Mouse (Mus musculus) MEL (cell line): ENCODE measurements at regions not wholly inside any gene's neighbourhood (a gene's known extent, or its start where the extent isn't known, plus 50 kb on each side); places are given as distances from the start of the nearest gene placed in this dataset.

Experiments
- DNase-seq: peaks from one replicate; pipeline ENCODE4 v3.0.0; 2011; ENCODE audit warnings: low read depth, low spot score
- H3K27ac ChIP-seq: 2 replicates; pipeline ENCODE4 v1.5.1; 2012; ENCODE audit warnings: low read depth, mild to moderate bottlenecking, control low read depth, low read length, moderate library complexity; ENCODE audit not compliant: control insufficient read depth
- H3K27me3 ChIP-seq, 2 experiments: fragments of 150-350 bp in 1 of 2; sonication (generic) in 1 of 2; 2 replicates each; pipeline ENCODE4 v1.6.1; 2012; ENCODE audit warnings: low read length in 2 of 2, mild to moderate bottlenecking in 2 of 2, improper control_type of control experiment in 1 of 2, moderate library complexity in 1 of 2; ENCODE audit not compliant: insufficient read depth in 2 of 2, control insufficient read depth in 1 of 2
- H3K36me3 ChIP-seq, 2 experiments: 2 replicates each; pipeline ENCODE4 v1.6.1; 2012 to 2014; ENCODE audit warnings: low read length in 2 of 2, improper control_type of control experiment in 1 of 2, inconsistent platforms in 1 of 2, mild to moderate bottlenecking in 1 of 2; ENCODE audit not compliant: insufficient read depth in 2 of 2, control insufficient read depth in 1 of 2
- H3K4me1 ChIP-seq, 2 experiments: fragments of 150-350 bp in 1 of 2; sonication (generic) in 1 of 2; 2 replicates each; pipeline ENCODE4 v1.6.1; 2012; ENCODE audit warnings: low read length in 2 of 2, improper control_type of control experiment in 1 of 2, mild to moderate bottlenecking in 1 of 2; ENCODE audit not compliant: insufficient read depth in 2 of 2, control insufficient read depth in 1 of 2
- H3K4me3 ChIP-seq, 2 experiments: fragments of 150-350 bp in 1 of 2; sonication (generic) in 1 of 2; 2 replicates each; pipeline ENCODE4 v1.5.1; 2012; ENCODE audit warnings: low read depth in 2 of 2, low read length in 2 of 2, mild to moderate bottlenecking in 2 of 2, moderate library complexity in 2 of 2, control low read depth in 1 of 2, improper control_type of control experiment in 1 of 2; ENCODE audit not compliant: control insufficient read depth in 1 of 2, insufficient read depth in 1 of 2
- H3K79me2 ChIP-seq: 2 replicates; pipeline ENCODE4 v1.6.1; 2012; ENCODE audit warnings: mild to moderate bottlenecking, low read length, moderate library complexity; ENCODE audit not compliant: control insufficient read depth, poor library complexity, insufficient read depth
- H3K9ac ChIP-seq: 2 replicates; pipeline ENCODE4 v1.6.1; 2012; ENCODE audit warnings: low read depth, mild to moderate bottlenecking, control low read depth, low read length, moderate library complexity; ENCODE audit not compliant: control insufficient read depth, poor library complexity, severe bottlenecking
- H3K9me3 ChIP-seq: fragments of 150-350 bp; sonication (generic); replicated peaks from 2 replicates; pipeline ENCODE4 v1.6.1; 2012; ENCODE audit warnings: mild to moderate bottlenecking, low read length, improper control_type of control experiment, moderate library complexity; ENCODE audit not compliant: insufficient read depth
- CHD2 ChIP-seq: IDR thresholded peaks from 2 replicates; pipeline ENCODE4 v1.6.1; 2011; ENCODE audit warnings: low read length, improper control_type of control experiment
- CTCF ChIP-seq, 3 experiments: IDR thresholded peaks in 2 of 3; conservative IDR thresholded peaks in 1 of 3; 2 replicates each; pipeline ENCODE4 v1.5.1; 2011 to 2012; ENCODE audit warnings: low read length in 3 of 3, low read depth in 2 of 3, mild to moderate bottlenecking in 2 of 3, improper control_type of control experiment in 1 of 3, inconsistent platforms in 1 of 3, mixed read lengths in 1 of 3, moderate library complexity in 1 of 3; ENCODE audit not compliant: control insufficient read depth in 1 of 3, insufficient read depth in 1 of 3, poor library complexity in 1 of 3, severe bottlenecking in 1 of 3
- EP300 ChIP-seq, 2 experiments: IDR thresholded peaks; 2 replicates each; pipeline ENCODE4 v1.6.1; 2011; ENCODE audit warnings: improper control_type of control experiment in 2 of 2, low read length in 2 of 2, low read depth in 1 of 2, mild to moderate bottlenecking in 1 of 2
- GABPA ChIP-seq: IDR thresholded peaks from 2 replicates; pipeline ENCODE4 v1.6.1; 2012; ENCODE audit warnings: low read depth, mild to moderate bottlenecking, inconsistent platforms, low read length, improper control_type of control experiment, moderate library complexity
- HCFC1 ChIP-seq: IDR thresholded peaks from 2 replicates; pipeline ENCODE4 v1.6.1; 2012; ENCODE audit warnings: low read depth, mild to moderate bottlenecking, inconsistent platforms, low read length, improper control_type of control experiment, moderate library complexity
- KAT2A ChIP-seq: conservative IDR thresholded peaks from 2 replicates; pipeline ENCODE4 v1.6.1; 2012; ENCODE audit warnings: low read depth, low read length, improper control_type of control experiment, inconsistent platforms
- MAFK ChIP-seq: IDR thresholded peaks from 2 replicates; pipeline ENCODE4 v1.6.1; 2011; ENCODE audit warnings: low read depth, mild to moderate bottlenecking, low read length, improper control_type of control experiment, borderline replicate concordance
- MAZ ChIP-seq: IDR thresholded peaks from 2 replicates; pipeline ENCODE4 v1.6.1; 2012; ENCODE audit warnings: low read depth, mild to moderate bottlenecking, inconsistent platforms, low read length, improper control_type of control experiment
- MEF2A ChIP-seq: IDR thresholded peaks from 2 replicates; pipeline ENCODE4 v1.6.1; 2014; ENCODE audit warnings: low read depth, mild to moderate bottlenecking, inconsistent platforms, low read length, improper control_type of control experiment; ENCODE audit not compliant: poor library complexity, insufficient replicate concordance, severe bottlenecking; ENCODE audit errors: extremely low read depth
- MXI1 ChIP-seq: IDR thresholded peaks from 2 replicates; pipeline ENCODE4 v1.6.1; 2011; ENCODE audit warnings: mild to moderate bottlenecking, low read depth, low read length, improper control_type of control experiment
- MYB ChIP-seq: IDR thresholded peaks from 2 replicates; pipeline ENCODE4 v1.6.1; 2011; ENCODE audit warnings: mild to moderate bottlenecking, low read depth, low read length, improper control_type of control experiment
- NELFE ChIP-seq: IDR thresholded peaks from 2 replicates; pipeline ENCODE4 v1.6.1; 2011; ENCODE audit warnings: low read depth, low read length, improper control_type of control experiment
- NRF1 ChIP-seq: IDR thresholded peaks from 2 replicates; pipeline ENCODE4 v1.6.1; 2014; ENCODE audit warnings: low read depth, mild to moderate bottlenecking, inconsistent platforms, low read length, improper control_type of control experiment, moderate library complexity; ENCODE audit not compliant: poor library complexity, insufficient read depth, severe bottlenecking
- POLR2A ChIP-seq, 2 experiments: IDR thresholded peaks; 2 replicates each; pipeline ENCODE4 v1.6.1; 2011 to 2012; ENCODE audit warnings: low read length in 2 of 2, mild to moderate bottlenecking in 2 of 2, control low read depth in 1 of 2, improper control_type of control experiment in 1 of 2, low read depth in 1 of 2, moderate library complexity in 1 of 2; ENCODE audit not compliant: control insufficient read depth in 1 of 2, insufficient read depth in 1 of 2, poor library complexity in 1 of 2
- POLR2AphosphoS2 ChIP-seq: IDR thresholded peaks from 2 replicates; pipeline ENCODE4 v1.6.1; 2011; ENCODE audit warnings: low read length, improper control_type of control experiment
- TAL1 ChIP-seq: IDR thresholded peaks from 2 replicates; pipeline ENCODE4 v1.6.1; 2012; ENCODE audit warnings: mild to moderate bottlenecking, inconsistent platforms, low read length, moderate library complexity, mixed read lengths
- TBP ChIP-seq: IDR thresholded peaks from 2 replicates; pipeline ENCODE4 v1.8.0; 2011; ENCODE audit warnings: low read depth, low read length, improper control_type of control experiment
- ZC3H11A ChIP-seq: IDR thresholded peaks from 2 replicates; pipeline ENCODE4 v1.6.1; 2012; ENCODE audit warnings: low read depth, mild to moderate bottlenecking, inconsistent platforms, low read length, improper control_type of control experiment
- ZKSCAN1 ChIP-seq: IDR thresholded peaks from 2 replicates; pipeline ENCODE4 v1.6.1; 2012; ENCODE audit warnings: low read depth, mild to moderate bottlenecking, inconsistent platforms, low read length, improper control_type of control experiment, moderate library complexity
- ZNF384 ChIP-seq: IDR thresholded peaks from 2 replicates; pipeline ENCODE4 v1.6.1; 2012; ENCODE audit warnings: low read depth, mild to moderate bottlenecking, inconsistent platforms, low read length, improper control_type of control experiment

GRCm38 (mm10) chr3:17620398-17620797 lies 327.8 kb upstream of the Cypt12 start:
- no peaks in the 10 kb centered on the region for H3K79me2 ChIP-seq
- TF ChIP-seq TBP (no peak), ZC3H11A (no peak), MYB (no peak), MAZ (no peak), CTCF (IDR thresholded peaks at IDR 0.05 in 2 of 3, conservative IDR thresholded peaks at IDR 0.05 in 1 of 3; ENCODE audit: control insufficient read depth in 1 of 3, insufficient read depth in 1 of 3, low read depth in 2 of 3, low read length in 3 of 3, poor library complexity in 1 of 3, severe bottlenecking in 1 of 3) (no peak), MXI1 (no peak), MEF2A (no peak), ZNF384 (no peak), NRF1 (no peak), GABPA (no peak), MAFK (no peak), TAL1 (no peak), KAT2A (no peak), CHD2 (no peak), POLR2AphosphoS2 (no peak), HCFC1 (no peak), NELFE (no peak)
- TF ChIP-seq, all 39 proteins: peak for 0
- no peaks in the 10 kb centered on the region for H3K9me3 ChIP-seq
- no peak for DNase-seq
- no peaks in the 10 kb centered on the region for H3K4me1 ChIP-seq
- H3K27ac ChIP-seq: no peak overlapping the region
- no peak overlapping the region for H3K4me3 ChIP-seq
- no peak overlapping the region for H3K9ac ChIP-seq
- no peaks in the 10 kb centered on the region for H3K27me3 ChIP-seq
- H3K36me3 ChIP-seq: no peaks in the 10 kb centered on the region

- Histone ChIP-seq H3K27me3 (no peaks in the 10 kb centered on the region), H3K36me3 (no peaks in the 10 kb centered on the region), H3K9me3 (no peaks in the 10 kb centered on the region), H3K79me2 (no peaks in the 10 kb centered on the region), H3K4me1 (no peaks in the 10 kb centered on the region), H3K27ac (no peak overlapping the region), H3K9ac (no peak overlapping the region), H3K4me3 (no peak overlapping the region)
- DNase-seq: no peak
- TF ChIP-seq MXI1: no peak
- TF ChIP-seq POLR2A (IDR thresholded peaks at IDR 0.05; ENCODE audit: control insufficient read depth in 1 of 2, insufficient read depth in 1 of 2, low read depth in 1 of 2, low read length in 2 of 2, poor library complexity in 1 of 2): no peak
- TF ChIP-seq EP300 (IDR thresholded peaks at IDR 0.05; ENCODE audit: low read depth in 1 of 2, low read length in 2 of 2): no peak
- no peak for TF ChIP-seq ZKSCAN1
- no peak for TF ChIP-seq MAFK
Measured at GRCm38 (mm10) chr3:17632484-17632883, 315.7 kb upstream of the Cypt12 start.
